Mouse (Mus musculus): ENCODE measurements at regions not wholly inside any gene's neighbourhood (a gene's known extent, or its start where the extent isn't known, plus 50 kb on each side); places are given as distances from the start of the nearest gene placed in this dataset.

- no peak for TF ChIP-seq CTCF (IDR thresholded peaks at IDR 0.05; ENCODE audit: extremely low read depth, insufficient read depth, low read length)
- TF ChIP-seq POLR2A (IDR thresholded peaks at IDR 0.05; ENCODE audit: extremely low read depth, insufficient read depth, low read length) = no peak
Measured at GRCm38 (mm10) chr9:87626432-87626831, 104.6 kb downstream of the Tbx18 start.

All from cortical plate, adult 2 months (tissue).